Mouse (Mus musculus) hindbrain, embryonic 13.5 days (tissue): ENCODE data around the gene Rpl9-ps6. TPM values are rescaled to one million over a fixed set of nuclear protein-coding genes. Genes with fewer than 3 reads are reported as not detected.
"Not testable (repeated sequence)": the region's sequence is repeated elsewhere in the genome, so short reads cannot be mapped to it uniquely, and the experiment has no call there.

Source experiments
- ATAC-seq: fragments of 200-750 bp; cut with Nextera tagmentation; 2 replicates; pipeline ENCODE4 v1.8.0; 2017; ENCODE audit warnings: moderate TSS enrichment; ENCODE audit not compliant: low FRiP score
- H3K27ac ChIP-seq: fragments of 300-500 bp; sonication (generic); 2 replicates; pipeline ENCODE4 v1.5.1; 2015; ENCODE audit warnings: inconsistent platforms, mild to moderate bottlenecking, moderate library complexity
- H3K27me3 ChIP-seq: fragments of 300-500 bp; sonication (generic); 2 replicates; pipeline ENCODE4 v1.6.1; 2015; ENCODE audit warnings: mild to moderate bottlenecking, inconsistent platforms
- H3K36me3 ChIP-seq: fragments of 300-500 bp; sonication (generic); 2 replicates; pipeline ENCODE4 v1.6.1; 2015; ENCODE audit warnings: mild to moderate bottlenecking, inconsistent platforms
- H3K4me1 ChIP-seq: fragments of 300-500 bp; sonication (generic); replicated peaks from 2 replicates; pipeline ENCODE4 v1.6.1; 2015; ENCODE audit warnings: inconsistent platforms
- H3K4me2 ChIP-seq: fragments of 300-500 bp; sonication (generic); 2 replicates; pipeline ENCODE4 v1.6.1; 2015; ENCODE audit warnings: inconsistent platforms, mild to moderate bottlenecking, moderate library complexity
- H3K4me3 ChIP-seq: fragments of 300-500 bp; sonication (generic); 2 replicates; pipeline ENCODE4 v1.5.1; 2015; ENCODE audit warnings: mild to moderate bottlenecking, inconsistent platforms
- H3K9ac ChIP-seq: fragments of 300-500 bp; sonication (generic); 2 replicates; pipeline ENCODE4 v1.6.1; 2015; ENCODE audit warnings: mild to moderate bottlenecking, inconsistent platforms
- H3K9me3 ChIP-seq: fragments of 300-500 bp; sonication (generic); 2 replicates; pipeline ENCODE4 v1.6.1; 2016; ENCODE audit warnings: inconsistent platforms
- WGBS: fragments of 180-500 bp; shearing (Covaris S2); methylation state at CpG from one replicate; pipeline ENCODE4 v1.1.7; 2015; 5-methylcytosine and 5-hydroxymethylcytosine counted together
- polyA plus RNA-seq: library from polyadenylated mRNA; unstranded; fragments of >200 nt; fragmentation: Nextera tagmentation; extraction: Ambion mirVana; gene quantifications from 2 replicates; pipeline ENCODE4 v1.2.1, GENCODE M21; 2015

Rpl9-ps6 gene
- polyA plus RNA-seq, 1 experiment from 2014 or later = 82.1 TPM

- WGBS = 89% methylated on average over 8 of the region's 8 CpGs
- no peak overlapping the region for H3K27ac ChIP-seq
- no peak overlapping the region for H3K4me3 ChIP-seq
- no peaks in the 10 kb centered on the region for H3K27me3 ChIP-seq
- H3K9ac ChIP-seq = no peak overlapping the region
- H3K4me2 ChIP-seq = no peak overlapping the region
- no peaks in the 10 kb centered on the region for H3K9me3 ChIP-seq
- H3K36me3 ChIP-seq = peaks cover 46% of the 10 kb centered on the region
- H3K4me1 ChIP-seq = peaks cover 4% of the 10 kb centered on the region
- ATAC-seq = no peak
Measured at GRCm38 (mm10) chr19:32493471-32493870, 27.1 kb upstream of the Rpl9-ps6 start.

- H3K36me3 ChIP-seq = peaks cover 43% of the 10 kb centered on the region
- H3K9me3 ChIP-seq = no peaks in the 10 kb centered on the region
- peaks cover 9% of the 10 kb centered on the region for H3K4me1 ChIP-seq
- no peak overlapping the region for H3K4me2 ChIP-seq
- no peak overlapping the region for H3K27ac ChIP-seq
- 95% methylated on average over 5 of the region's 5 CpGs for WGBS
- no peak for ATAC-seq
- H3K27me3 ChIP-seq = no peaks in the 10 kb centered on the region
- H3K9ac ChIP-seq = no peak overlapping the region
- no peak overlapping the region for H3K4me3 ChIP-seq
Measured at GRCm38 (mm10) chr19:32492981-32493380, 26.6 kb upstream of the Rpl9-ps6 start.

DNA sequence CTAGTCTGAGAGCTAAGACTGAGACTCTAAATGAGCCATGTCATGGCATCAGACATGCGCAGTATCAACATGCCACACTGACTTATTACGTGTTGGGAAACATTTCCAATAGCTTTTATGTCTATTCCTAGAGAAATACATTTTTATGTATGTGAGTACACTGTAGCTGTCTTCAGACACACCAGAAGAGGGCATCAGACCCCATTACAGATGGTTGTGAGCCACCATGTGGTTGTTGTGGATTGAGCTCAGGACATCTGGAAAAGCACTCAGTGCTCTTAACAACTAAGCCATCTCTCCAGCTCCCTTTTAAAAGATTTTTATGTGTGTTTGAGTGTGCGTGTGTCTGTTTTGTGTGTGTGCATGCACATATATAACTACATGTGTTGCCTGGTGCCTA is 26.0 kb upstream of the Rpl9-ps6 start:
- ATAC-seq = no peak
- Histone ChIP-seq H3K9ac (no peak overlapping the region), H3K36me3 (peaks cover 42% of the 10 kb centered on the region), H3K4me1 (peaks cover 15% of the 10 kb centered on the region), H3K27me3 (no peaks in the 10 kb centered on the region), H3K4me3 (no peak overlapping the region), H3K9me3 (no peaks in the 10 kb centered on the region), H3K4me2 (no peak overlapping the region), H3K27ac (no peak overlapping the region)
- 98% methylated on average over 3 of the region's 3 CpGs for WGBS

GRCm38 (mm10) chr19:32490976-32491375 is 24.6 kb upstream of the Rpl9-ps6 start:
- Histone ChIP-seq H3K4me2 (no peak overlapping the region), H3K9me3 (no peaks in the 10 kb centered on the region), H3K27me3 (no peaks in the 10 kb centered on the region), H3K36me3 (peaks cover 38% of the 10 kb centered on the region), H3K4me3 (no peak overlapping the region), H3K9ac (no peak overlapping the region), H3K4me1 (peaks cover 24% of the 10 kb centered on the region), H3K27ac (no peak overlapping the region)
- ATAC-seq = no peak
- WGBS = 97% methylated on average over 2 of the region's 2 CpGs

DNA sequence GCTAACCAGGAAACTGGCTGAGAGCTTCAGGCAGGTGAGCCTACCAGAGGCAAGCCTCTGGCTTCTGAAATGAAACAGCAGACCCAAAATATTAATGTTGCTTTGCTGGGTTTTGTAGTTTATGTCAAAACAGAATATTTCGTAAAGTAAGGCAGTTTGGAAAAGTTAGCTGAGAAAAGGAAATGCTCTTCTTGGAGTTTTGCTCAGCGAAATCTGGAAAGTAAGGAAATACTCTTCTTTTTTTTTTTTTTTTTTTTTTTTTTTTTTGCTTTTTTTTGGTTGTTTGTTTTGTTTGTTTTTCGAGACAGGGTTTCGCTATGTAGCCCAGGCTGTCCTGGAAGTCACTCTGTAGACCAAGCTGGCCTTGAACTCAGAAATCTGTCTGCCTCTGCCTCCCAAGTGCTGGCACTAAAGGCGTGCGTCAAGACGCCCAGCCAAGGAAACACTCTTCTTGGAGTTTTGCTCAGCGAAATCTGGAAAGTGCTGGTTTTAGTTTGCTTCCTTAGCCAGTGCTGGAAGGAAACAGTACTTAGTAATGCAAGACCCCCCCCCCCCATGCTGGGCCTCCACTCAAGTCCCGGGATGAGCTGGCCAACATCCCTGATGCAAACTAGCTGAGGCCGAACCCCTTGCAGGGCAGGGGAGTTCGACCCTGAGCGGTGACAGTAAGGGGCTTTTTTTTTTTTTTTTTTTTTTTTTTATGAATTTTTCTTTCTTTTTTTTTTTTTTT is 23.0 kb upstream of the Rpl9-ps6 start:
- ATAC-seq = no peak

DNA sequence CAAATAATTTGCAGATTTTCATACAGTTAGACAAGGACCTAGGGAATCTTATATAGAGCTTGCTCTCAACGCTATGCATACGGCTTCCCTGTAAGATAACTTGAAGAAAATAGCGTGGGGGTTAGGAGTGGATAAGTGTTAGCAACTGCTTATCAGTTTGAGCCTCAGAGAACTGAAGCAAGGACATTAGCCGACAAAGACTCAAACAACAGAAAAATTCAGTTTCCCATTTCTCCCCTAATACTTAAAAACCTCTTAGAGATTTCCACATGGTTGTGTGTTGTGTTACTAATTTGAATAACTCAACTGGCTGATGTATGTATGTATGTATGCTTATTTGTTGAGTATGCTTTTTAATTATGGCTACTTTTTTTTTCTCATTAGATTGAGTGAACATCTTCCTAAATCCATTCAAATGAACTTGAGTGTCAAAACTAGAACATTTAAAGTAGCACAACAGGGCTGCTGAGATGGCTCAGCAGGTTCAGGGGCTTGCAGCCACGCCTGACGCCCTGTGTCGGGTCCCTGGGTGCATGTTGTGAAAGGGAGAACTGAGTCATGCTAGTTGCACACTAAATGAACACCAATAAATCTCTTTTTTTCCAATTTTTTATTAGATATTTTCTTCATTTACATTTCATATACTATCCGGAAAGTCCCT is 21.3 kb upstream of the Rpl9-ps6 start:
- H3K27me3 ChIP-seq = no peaks in the 10 kb centered on the region
- peaks cover 30% of the 10 kb centered on the region for H3K4me1 ChIP-seq
- no peaks in the 10 kb centered on the region for H3K9me3 ChIP-seq
- H3K4me2 ChIP-seq = peak overlapping the region; percentile 75
- H3K9ac ChIP-seq = peak overlapping the region; percentile 24; the same call in 1 of the 2 replicates
- peaks cover 10% of the 10 kb centered on the region for H3K36me3 ChIP-seq
- ATAC-seq = no peak
- no peak overlapping the region for H3K27ac ChIP-seq
- peak overlapping the region; percentile 76 for H3K4me3 ChIP-seq
- WGBS = 87% methylated on average over 8 of the region's 8 CpGs

More for the DNA sequence above, 23.0 kb upstream of the Rpl9-ps6 start:
- H3K9ac ChIP-seq = no peak overlapping the region
- H3K27me3 ChIP-seq = no peaks in the 10 kb centered on the region
- H3K27ac ChIP-seq = no peak overlapping the region
- no peaks in the 10 kb centered on the region for H3K9me3 ChIP-seq
- no peak overlapping the region for H3K4me3 ChIP-seq
- peaks cover 22% of the 10 kb centered on the region for H3K36me3 ChIP-seq
- 92% methylated on average over 12 of the region's 12 CpGs for WGBS
- H3K4me1 ChIP-seq = peaks cover 30% of the 10 kb centered on the region
- no peak overlapping the region for H3K4me2 ChIP-seq

DNA sequence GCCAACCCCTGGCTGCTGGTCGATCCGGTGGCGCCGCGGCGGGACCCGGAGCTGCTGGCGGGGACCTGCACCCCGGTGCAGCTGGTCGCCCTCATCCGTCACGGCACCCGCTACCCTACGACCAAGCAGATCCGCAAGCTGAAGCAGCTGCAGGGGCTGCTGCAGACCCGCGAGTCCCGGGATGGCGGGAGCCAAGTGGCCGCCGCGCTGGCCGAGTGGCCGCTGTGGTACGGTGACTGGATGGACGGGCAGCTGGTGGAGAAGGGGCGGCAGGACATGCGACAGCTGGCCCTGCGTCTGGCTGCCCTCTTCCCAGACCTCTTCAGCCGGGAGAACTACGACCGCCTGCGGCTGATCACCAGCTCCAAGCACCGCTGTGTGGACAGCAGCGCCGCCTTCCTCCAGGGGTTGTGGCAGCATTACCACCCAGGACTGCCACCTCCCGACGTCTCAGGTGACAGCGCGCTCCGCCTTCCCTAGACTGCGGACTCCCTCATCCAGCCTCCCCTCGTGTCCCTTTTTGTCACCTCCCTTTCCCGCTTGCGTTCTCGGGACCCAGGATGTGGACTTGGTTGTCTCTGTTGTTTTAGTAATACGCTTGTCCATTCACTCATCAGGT is 19.8 kb upstream of the Rpl9-ps6 start:
- H3K27ac ChIP-seq = peak overlapping the region; percentile 91
- peak overlapping the region; percentile 85 for H3K9ac ChIP-seq
- under 1% methylated on average over 40 of the region's 47 CpGs for WGBS
- peaks cover 30% of the 10 kb centered on the region for H3K4me1 ChIP-seq
- H3K9me3 ChIP-seq, H3K27me3 ChIP-seq, H3K36me3 ChIP-seq: not testable (repeated sequence)
- peak overlapping the region; percentile 76 for H3K4me3 ChIP-seq
- peak; percentile 85 for ATAC-seq
- H3K4me2 ChIP-seq = peak overlapping the region; percentile 75

- Histone ChIP-seq H3K27ac (peak within 1 kb of the TSS; percentile 91), H3K4me3 (peak within 1 kb of the TSS; percentile 76), H3K9ac (peak within 1 kb of the TSS; percentile 85), H3K4me2 (peak within 1 kb of the TSS; percentile 75), H3K9me3 (no peaks in the 10 kb centered on the region), H3K4me1 (peaks cover 30% of the 10 kb centered on the region), H3K27me3 (no peaks in the 10 kb centered on the region), H3K36me3 (no peaks in the 10 kb centered on the region)
- WGBS = under 1% methylated on average over 64 of the region's 64 CpGs
- peak; percentile 96 for ATAC-seq
Measured at GRCm38 (mm10) chr19:32485681-32486105, 19.3 kb upstream of the Rpl9-ps6 start, which contains the start of gene Minpp1. Minpp1 (plus strand) TSS chr19:32485769.

GRCm38 (mm10) chr19:32484941-32485660 is 18.7 kb upstream of the Rpl9-ps6 start:
- 19% methylated on average over 13 of the region's 13 CpGs for WGBS
- no peaks in the 10 kb centered on the region for H3K27me3 ChIP-seq
- peak overlapping the region; percentile 91 for H3K27ac ChIP-seq
- peaks cover 30% of the 10 kb centered on the region for H3K4me1 ChIP-seq
- H3K9ac ChIP-seq = peak overlapping the region; percentile 85
- H3K4me3 ChIP-seq = peak overlapping the region; percentile 76
- H3K9me3 ChIP-seq = no peaks in the 10 kb centered on the region
- H3K4me2 ChIP-seq = peak overlapping the region; percentile 75
- ATAC-seq = peak; percentile 12; the same call in 1 of the 2 replicates
- H3K36me3 ChIP-seq = no peaks in the 10 kb centered on the region

DNA sequence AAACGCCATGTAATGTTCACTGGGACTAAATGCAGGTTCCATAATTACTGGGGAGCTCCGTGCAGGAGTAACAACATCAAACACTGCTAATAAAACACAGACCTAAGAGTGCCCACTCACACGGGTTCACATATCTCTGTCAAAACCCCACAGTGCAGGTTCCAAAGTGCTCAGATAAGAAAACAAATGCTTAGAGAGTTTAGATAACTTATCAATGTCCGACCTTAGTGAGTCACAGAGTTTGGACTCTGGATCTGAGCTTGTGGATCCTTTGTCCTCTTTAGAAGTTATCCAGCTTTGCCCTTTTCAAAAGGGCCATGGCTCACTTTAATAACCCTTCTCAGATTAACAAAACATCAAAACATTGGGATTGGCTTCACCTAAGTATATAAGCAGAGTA is 15.1 kb upstream of the Rpl9-ps6 start:
- Histone ChIP-seq H3K27me3 (no peaks in the 10 kb centered on the region), H3K36me3 (no peaks in the 10 kb centered on the region), H3K27ac (no peak overlapping the region), H3K4me1 (peaks cover 7% of the 10 kb centered on the region), H3K4me3 (no peak overlapping the region), H3K9me3 (no peaks in the 10 kb centered on the region), H3K4me2 (no peak overlapping the region), H3K9ac (no peak overlapping the region)
- ATAC-seq = no peak
- WGBS = 83% methylated on average over 4 of the region's 4 CpGs

GRCm38 (mm10) chr19:32480791-32481442 is 14.5 kb upstream of the Rpl9-ps6 start:
- WGBS = 90% methylated on average over 8 of the region's 8 CpGs
- no peak for ATAC-seq
- no peaks in the 10 kb centered on the region for H3K9me3 ChIP-seq

More at GRCm38 (mm10) chr19:32480791-32481442, 14.5 kb upstream of the Rpl9-ps6 start:
- Histone ChIP-seq H3K27ac (no peak overlapping the region), H3K27me3 (no peaks in the 10 kb centered on the region), H3K36me3 (no peaks in the 10 kb centered on the region), H3K9ac (no peak overlapping the region), H3K4me2 (no peak overlapping the region), H3K4me3 (no peak overlapping the region), H3K4me1 (peaks cover 6% of the 10 kb centered on the region)
